Mouse (Mus musculus): ENCODE results near the gene Cd37. TPM values are rescaled to one million over a fixed set of nuclear protein-coding genes. Genes with fewer than 3 reads are reported as not detected.

Cd37 gene
- polyA plus RNA-seq, 1 experiment, result 1,116 TPM

- TF ChIP-seq POLR2A (IDR thresholded peaks at IDR 0.05; ENCODE audit: low read depth, low read length), result 0 out of 2 replicates have a peak, but pooled peaks have one; percentile 7
- no peak for TF ChIP-seq CTCF (IDR thresholded peaks at IDR 0.05; ENCODE audit: extremely low read depth, insufficient read depth, insufficient read length, insufficient replicate concordance)
- Histone ChIP-seq H3K4me1 (ENCODE audit: control insufficient read depth, insufficient read depth, insufficient read length) (peaks cover 21% of the 10 kb centered on the region), H3K36me3 (ENCODE audit: control insufficient read depth, insufficient read depth, low read length) (peaks cover 11% of the 10 kb centered on the region), H3K27me3 (ENCODE audit: control insufficient read depth, insufficient read depth, low read length) (no peaks in the 10 kb centered on the region), H3K4me3 (ENCODE audit: extremely low read depth, insufficient read depth, insufficient read length) (no peak overlapping the region), H3K27ac (ENCODE audit: insufficient read depth, low read length) (peak overlapping the region; percentile 66)
- DNase-seq (ENCODE audit: low read depth in 1 of 2, low spot score in 2 of 2), result peak; percentile 51 to 68
- WGBS, result 45% methylated on average over 7 of the region's 7 CpGs
Observed at GRCm38 (mm10) chr7:45229459-45230203, 9.3 kb downstream of the Cd37 start.

- no peak overlapping the region for H3K4me3 ChIP-seq (ENCODE audit: extremely low read depth, insufficient read depth, insufficient read length)
- peaks cover 6% of the 10 kb centered on the region for H3K36me3 ChIP-seq (ENCODE audit: control insufficient read depth, insufficient read depth, low read length)
- DNase-seq (ENCODE audit: low read depth in 1 of 2, low spot score in 2 of 2), result no peak
- 88% methylated on average over 8 of the region's 8 CpGs for WGBS
- TF ChIP-seq POLR2A (IDR thresholded peaks at IDR 0.05; ENCODE audit: low read depth, low read length) (no peak), CTCF (IDR thresholded peaks at IDR 0.05; ENCODE audit: extremely low read depth, insufficient read depth, insufficient read length, insufficient replicate concordance) (no peak)
- H3K4me1 ChIP-seq (ENCODE audit: control insufficient read depth, insufficient read depth, insufficient read length), result peaks cover 17% of the 10 kb centered on the region
- no peaks in the 10 kb centered on the region for H3K27me3 ChIP-seq (ENCODE audit: control insufficient read depth, insufficient read depth, low read length)
- H3K27ac ChIP-seq (ENCODE audit: insufficient read depth, low read length), result no peak overlapping the region
Observed at GRCm38 (mm10) chr7:45229046-45229445, 9.9 kb downstream of the Cd37 start.

- Histone ChIP-seq H3K27me3 (ENCODE audit: control insufficient read depth, insufficient read depth, low read length) (no peaks in the 10 kb centered on the region), H3K36me3 (ENCODE audit: control insufficient read depth, insufficient read depth, low read length) (peaks cover 3% of the 10 kb centered on the region), H3K4me3 (ENCODE audit: extremely low read depth, insufficient read depth, insufficient read length) (no peak overlapping the region), H3K4me1 (ENCODE audit: control insufficient read depth, insufficient read depth, insufficient read length) (peaks cover 13% of the 10 kb centered on the region; the same call in 1 of the 2 replicates), H3K27ac (ENCODE audit: insufficient read depth, low read length) (no peak overlapping the region)
- no peak for DNase-seq (ENCODE audit: low read depth in 1 of 2, low spot score in 2 of 2)
- WGBS, result 96% methylated on average over 18 of the region's 18 CpGs
- TF ChIP-seq POLR2A (IDR thresholded peaks at IDR 0.05; ENCODE audit: low read depth, low read length) (no peak), CTCF (IDR thresholded peaks at IDR 0.05; ENCODE audit: extremely low read depth, insufficient read depth, insufficient read length, insufficient replicate concordance) (no peak)
Observed at GRCm38 (mm10) chr7:45228548-45228947, 10.4 kb downstream of the Cd37 start.

- Histone ChIP-seq H3K27me3 (ENCODE audit: control insufficient read depth, insufficient read depth, low read length) (no peaks in the 10 kb centered on the region), H3K4me3 (ENCODE audit: extremely low read depth, insufficient read depth, insufficient read length) (no peak overlapping the region), H3K4me1 (ENCODE audit: control insufficient read depth, insufficient read depth, insufficient read length) (peaks cover 12% of the 10 kb centered on the region; the same call in 1 of the 2 replicates), H3K27ac (ENCODE audit: insufficient read depth, low read length) (no peak overlapping the region), H3K36me3 (ENCODE audit: control insufficient read depth, insufficient read depth, low read length) (no peaks in the 10 kb centered on the region)
- TF ChIP-seq CTCF (IDR thresholded peaks at IDR 0.05; ENCODE audit: extremely low read depth, insufficient read depth, insufficient read length, insufficient replicate concordance), result no peak
- no peak for DNase-seq (ENCODE audit: low read depth in 1 of 2, low spot score in 2 of 2)
- 92% methylated on average over 5 of the region's 5 CpGs for WGBS
Observed at GRCm38 (mm10) chr7:45226421-45226820, 12.5 kb downstream of the Cd37 start.

- H3K36me3 ChIP-seq (ENCODE audit: control insufficient read depth, insufficient read depth, low read length), result no peaks in the 10 kb centered on the region
- no peak overlapping the region for H3K27ac ChIP-seq (ENCODE audit: insufficient read depth, low read length)
- H3K4me3 ChIP-seq (ENCODE audit: extremely low read depth, insufficient read depth, insufficient read length), result no peak overlapping the region
- H3K27me3 ChIP-seq (ENCODE audit: control insufficient read depth, insufficient read depth, low read length), result no peaks in the 10 kb centered on the region
- WGBS, result 95% methylated on average over 7 of the region's 7 CpGs
- DNase-seq (ENCODE audit: low read depth in 1 of 2, low spot score in 2 of 2), result no peak
- peaks cover 10% of the 10 kb centered on the region; the same call in 1 of the 2 replicates for H3K4me1 ChIP-seq (ENCODE audit: control insufficient read depth, insufficient read depth, insufficient read length)
- TF ChIP-seq POLR2A (IDR thresholded peaks at IDR 0.05; ENCODE audit: low read depth, low read length) (no peak), CTCF (IDR thresholded peaks at IDR 0.05; ENCODE audit: extremely low read depth, insufficient read depth, insufficient read length, insufficient replicate concordance) (no peak)
Observed at GRCm38 (mm10) chr7:45224826-45225225, 14.1 kb downstream of the Cd37 start.

GRCm38 (mm10) chr7:45221680-45222079, 17.2 kb downstream of the Cd37 start:
- H3K27me3 ChIP-seq (ENCODE audit: control insufficient read depth, insufficient read depth, low read length), result no peaks in the 10 kb centered on the region
- no peak overlapping the region for H3K27ac ChIP-seq (ENCODE audit: insufficient read depth, low read length)
- H3K36me3 ChIP-seq (ENCODE audit: control insufficient read depth, insufficient read depth, low read length), result no peaks in the 10 kb centered on the region
- peaks cover 5% of the 10 kb centered on the region; the same call in 1 of the 2 replicates for H3K4me1 ChIP-seq (ENCODE audit: control insufficient read depth, insufficient read depth, insufficient read length)
- WGBS, result 24% methylated on average over 2 of the region's 2 CpGs
- TF ChIP-seq POLR2A (IDR thresholded peaks at IDR 0.05; ENCODE audit: low read depth, low read length), result no peak
- no peak for TF ChIP-seq CTCF (IDR thresholded peaks at IDR 0.05; ENCODE audit: extremely low read depth, insufficient read depth, insufficient read length, insufficient replicate concordance)
- H3K4me3 ChIP-seq (ENCODE audit: extremely low read depth, insufficient read depth, insufficient read length), result no peak overlapping the region
- DNase-seq (ENCODE audit: low read depth in 1 of 2, low spot score in 2 of 2), result no peak

All from spleen, adult 2 months (tissue).